Mouse (Mus musculus): Measurements from ENCODE around the gene Accs. TPM values are rescaled to one million over a fixed set of nuclear protein-coding genes. Genes with fewer than 3 reads are reported as not detected.

Gene Accs
- polyA plus RNA-seq (2015; fragmentation: Nextera tagmentation; extraction: Ambion mirVana), result 7.4 and 9.2 TPM in 2 replicates

GRCm38 (mm10) chr2:93849505-93850089, at the start of gene Accs:
Gene Accs, minus strand, starts transcription at chr2:93849943.
- Histone ChIP-seq H3K36me3 (peaks cover 1% of the 10 kb centered on the region; the same call in 1 of the 2 replicates), H3K4me2 (peak within 1 kb of the TSS; percentile 74), H3K4me1 (peaks cover 8% of the 10 kb centered on the region), H3K27me3 (no peaks in the 10 kb centered on the region), H3K4me3 (peak within 1 kb of the TSS; percentile 64), H3K27ac (peak within 1 kb of the TSS; percentile 91), H3K9ac (peak within 1 kb of the TSS; percentile 81), H3K9me3 (no peaks in the 10 kb centered on the region)
- ATAC-seq (ENCODE audit: borderline replicate concordance, extremely low read depth, low FRiP score, low TSS enrichment), result peak; percentile 90
- under 1% methylated on average over 28 of the region's 28 CpGs for WGBS

GRCm38 (mm10) chr2:93891611-93892280, 42.0 kb upstream of the Accs start:
- H3K27me3 ChIP-seq, result no peaks in the 10 kb centered on the region
- ATAC-seq (ENCODE audit: borderline replicate concordance, extremely low read depth, low FRiP score, low TSS enrichment), result peak; percentile 82
- no peak overlapping the region for H3K4me2 ChIP-seq
- H3K9me3 ChIP-seq, result no peaks in the 10 kb centered on the region
- H3K36me3 ChIP-seq, result no peaks in the 10 kb centered on the region
- H3K4me3 ChIP-seq, result no peak overlapping the region
- H3K4me1 ChIP-seq, result peaks cover 25% of the 10 kb centered on the region
- WGBS, result 9% methylated on average over 9 of the region's 9 CpGs
- H3K27ac ChIP-seq, result peak overlapping the region; percentile 76
- no peak overlapping the region for H3K9ac ChIP-seq

- Histone ChIP-seq H3K4me1 (peaks cover 36% of the 10 kb centered on the region), H3K9me3 (no peaks in the 10 kb centered on the region), H3K4me2 (no peak overlapping the region), H3K27ac (no peak overlapping the region), H3K4me3 (no peak overlapping the region), H3K27me3 (no peaks in the 10 kb centered on the region), H3K36me3 (no peaks in the 10 kb centered on the region), H3K9ac (no peak overlapping the region)
- no peak for ATAC-seq (ENCODE audit: borderline replicate concordance, extremely low read depth, low FRiP score, low TSS enrichment)
- WGBS, result 75% methylated on average over 8 of the region's 8 CpGs
Measured at GRCm38 (mm10) chr2:93890143-93890542, 40.4 kb upstream of the Accs start.

- Histone ChIP-seq H3K36me3 (no peaks in the 10 kb centered on the region), H3K4me3 (no peak overlapping the region), H3K9me3 (no peaks in the 10 kb centered on the region), H3K27ac (no peak overlapping the region), H3K4me2 (no peak overlapping the region), H3K9ac (no peak overlapping the region), H3K27me3 (no peaks in the 10 kb centered on the region), H3K4me1 (peaks cover 36% of the 10 kb centered on the region)
- WGBS, result 86% methylated on average over 7 of the region's 7 CpGs
- ATAC-seq (ENCODE audit: borderline replicate concordance, extremely low read depth, low FRiP score, low TSS enrichment), result no peak
Measured at GRCm38 (mm10) chr2:93889071-93889470, 39.3 kb upstream of the Accs start.

- 53% methylated on average over 6 of the region's 6 CpGs for WGBS
- Histone ChIP-seq H3K4me2 (no peak overlapping the region), H3K36me3 (no peaks in the 10 kb centered on the region), H3K9me3 (no peaks in the 10 kb centered on the region), H3K9ac (no peak overlapping the region), H3K4me1 (peaks cover 36% of the 10 kb centered on the region), H3K4me3 (no peak overlapping the region), H3K27me3 (no peaks in the 10 kb centered on the region), H3K27ac (no peak overlapping the region)
- ATAC-seq (ENCODE audit: borderline replicate concordance, extremely low read depth, low FRiP score, low TSS enrichment), result no peak
Measured at GRCm38 (mm10) chr2:93888366-93888765, 38.6 kb upstream of the Accs start.

- no peaks in the 10 kb centered on the region for H3K27me3 ChIP-seq
- H3K4me1 ChIP-seq, result peaks cover 35% of the 10 kb centered on the region
- whole genome bisulfite sequencing, result 19% methylated on average over 11 of the region's 11 CpGs
- no peak overlapping the region; the same call in 1 of the 2 replicates for H3K27ac ChIP-seq
- no peak overlapping the region for H3K4me2 ChIP-seq
- H3K9me3 ChIP-seq, result no peaks in the 10 kb centered on the region
- H3K9ac ChIP-seq, result no peak overlapping the region
- ATAC-seq (ENCODE audit: borderline replicate concordance, extremely low read depth, low FRiP score, low TSS enrichment), result no peak
- no peak overlapping the region for H3K4me3 ChIP-seq
- no peaks in the 10 kb centered on the region for H3K36me3 ChIP-seq
Measured at GRCm38 (mm10) chr2:93887273-93887672, 37.5 kb upstream of the Accs start.

GRCm38 (mm10) chr2:93886013-93886794, 36.5 kb upstream of the Accs start:
- no peaks in the 10 kb centered on the region for H3K36me3 ChIP-seq
- WGBS, result 33% methylated on average over 10 of the region's 10 CpGs
- no peak for ATAC-seq (ENCODE audit: borderline replicate concordance, extremely low read depth, low FRiP score, low TSS enrichment)
- no peak overlapping the region for H3K9ac ChIP-seq
- H3K4me2 ChIP-seq, result no peak overlapping the region
- H3K27ac ChIP-seq, result 0 out of 2 replicates have a peak overlapping the region, but pooled peaks have one; percentile 20
- H3K4me1 ChIP-seq, result peaks cover 28% of the 10 kb centered on the region
- no peaks in the 10 kb centered on the region for H3K9me3 ChIP-seq
- H3K4me3 ChIP-seq, result no peak overlapping the region
- no peaks in the 10 kb centered on the region for H3K27me3 ChIP-seq

- ATAC-seq (ENCODE audit: borderline replicate concordance, extremely low read depth, low FRiP score, low TSS enrichment), result no peak
- no peak overlapping the region for H3K4me3 ChIP-seq
- WGBS, result 58% methylated on average over 5 of the region's 5 CpGs
- no peaks in the 10 kb centered on the region for H3K27me3 ChIP-seq
- no peaks in the 10 kb centered on the region for H3K9me3 ChIP-seq
- no peak overlapping the region for H3K9ac ChIP-seq
- no peak overlapping the region for H3K4me2 ChIP-seq
- no peaks in the 10 kb centered on the region for H3K36me3 ChIP-seq
- peaks cover 36% of the 10 kb centered on the region for H3K4me1 ChIP-seq
- H3K27ac ChIP-seq, result no peak overlapping the region
Measured at GRCm38 (mm10) chr2:93883066-93883465, 33.3 kb upstream of the Accs start.

- WGBS, result 84% methylated on average over 9 of the region's 9 CpGs
- Histone ChIP-seq H3K9ac (no peak overlapping the region), H3K36me3 (no peaks in the 10 kb centered on the region), H3K27ac (no peak overlapping the region), H3K27me3 (no peaks in the 10 kb centered on the region), H3K4me1 (peaks cover 25% of the 10 kb centered on the region), H3K9me3 (no peaks in the 10 kb centered on the region), H3K4me3 (no peak overlapping the region), H3K4me2 (no peak overlapping the region)
- ATAC-seq (ENCODE audit: borderline replicate concordance, extremely low read depth, low FRiP score, low TSS enrichment), result no peak
Measured at GRCm38 (mm10) chr2:93881640-93882367, 32.1 kb upstream of the Accs start.

GRCm38 (mm10) chr2:93880981-93881380, 31.2 kb upstream of the Accs start:
- Histone ChIP-seq H3K4me3 (no peak overlapping the region), H3K9me3 (no peaks in the 10 kb centered on the region), H3K36me3 (no peaks in the 10 kb centered on the region), H3K27ac (no peak overlapping the region), H3K4me2 (no peak overlapping the region), H3K9ac (no peak overlapping the region), H3K4me1 (peaks cover 18% of the 10 kb centered on the region), H3K27me3 (no peaks in the 10 kb centered on the region)
- 45% methylated on average over 3 of the region's 3 CpGs for WGBS
- no peak for ATAC-seq (ENCODE audit: borderline replicate concordance, extremely low read depth, low FRiP score, low TSS enrichment)

- 41% methylated on average over 8 of the region's 8 CpGs for WGBS
- Histone ChIP-seq H3K36me3 (no peaks in the 10 kb centered on the region), H3K27ac (no peak overlapping the region), H3K27me3 (no peaks in the 10 kb centered on the region), H3K4me1 (peaks cover 14% of the 10 kb centered on the region), H3K4me3 (no peak overlapping the region), H3K4me2 (no peak overlapping the region), H3K9ac (no peak overlapping the region), H3K9me3 (no peaks in the 10 kb centered on the region)
- ATAC-seq (ENCODE audit: borderline replicate concordance, extremely low read depth, low FRiP score, low TSS enrichment), result no peak
Measured at GRCm38 (mm10) chr2:93880450-93880849, 30.7 kb upstream of the Accs start.
